Mouse (Mus musculus): ENCODE measurements around the gene Gm13279. TPM values are rescaled to one million over a fixed set of nuclear protein-coding genes. Genes with fewer than 3 reads are reported as not detected.

Gene Gm13279
- polyA plus RNA-seq, 1 experiment: not detected

Other genes with a start within 250 kb of the Gm13279 start
- not detected in 2 replicates for gene Ifna15, start 239.2 kb upstream of the Gm13279 start, polyA plus RNA-seq (2012; rRNA removed; ENCODE audit: low replicate concordance)
- not detected in 2 replicates for gene Ifna14, start 225.6 kb upstream of the Gm13279 start, polyA plus RNA-seq (2012; rRNA removed; ENCODE audit: low replicate concordance)
- not detected in 2 replicates for gene Ifna9, start 205.0 kb upstream of the Gm13279 start, polyA plus RNA-seq (2012; rRNA removed; ENCODE audit: low replicate concordance)
- not detected in 2 replicates for gene Ifna12, start 194.0 kb upstream of the Gm13279 start, polyA plus RNA-seq (2012; rRNA removed; ENCODE audit: low replicate concordance)
- not detected in 2 replicates for gene C87499, start 163.0 kb upstream of the Gm13279 start, polyA plus RNA-seq (2012; rRNA removed; ENCODE audit: low replicate concordance)
- not detected in 2 replicates for gene Ifna13, start 152.9 kb upstream of the Gm13279 start, polyA plus RNA-seq (2012; rRNA removed; ENCODE audit: low replicate concordance)
- gene Ifna16, start 120.5 kb upstream of the Gm13279 start, polyA plus RNA-seq (2012; rRNA removed; ENCODE audit: low replicate concordance): not detected in 2 replicates
- not detected in 2 replicates for gene Ifna2, start 113.5 kb upstream of the Gm13279 start, polyA plus RNA-seq (2012; rRNA removed; ENCODE audit: low replicate concordance)
- not detected in 2 replicates for gene Ifnab, start 106.0 kb upstream of the Gm13279 start, polyA plus RNA-seq (2012; rRNA removed; ENCODE audit: low replicate concordance)
- 0.43 TPM in 1 of 2 replicates, not detected in the other for gene Gm26566, start 75.6 kb upstream of the Gm13279 start, polyA plus RNA-seq (2012; rRNA removed; ENCODE audit: low replicate concordance)
- 16.8 and 23.2 TPM in 2 replicates for gene Klhl9, start 74.9 kb upstream of the Gm13279 start, polyA plus RNA-seq (2012; rRNA removed; ENCODE audit: low replicate concordance)
- gene Gm13271, start 42.5 kb upstream of the Gm13279 start, polyA plus RNA-seq (2012; rRNA removed; ENCODE audit: low replicate concordance): not detected in 2 replicates
- 0.17 and 0.27 TPM in 2 replicates for gene Gm13283, start 37.3 kb upstream of the Gm13279 start, polyA plus RNA-seq (2012; rRNA removed; ENCODE audit: low replicate concordance)
- not detected in 2 replicates for gene Gm13290, start 23.6 kb upstream of the Gm13279 start, polyA plus RNA-seq (2012; rRNA removed; ENCODE audit: low replicate concordance)
- not detected in 2 replicates for gene Gm13289, start 20.5 kb upstream of the Gm13279 start, polyA plus RNA-seq (2012; rRNA removed; ENCODE audit: low replicate concordance)
- not detected in 2 replicates for gene Gm13272, start 17.5 kb upstream of the Gm13279 start, polyA plus RNA-seq (2012; rRNA removed; ENCODE audit: low replicate concordance)
- gene Ifnz, start 15.3 kb upstream of the Gm13279 start, polyA plus RNA-seq (2012; rRNA removed; ENCODE audit: low replicate concordance): 0.07 TPM in 1 of 2 replicates, not detected in the other
- gene Gm13276, start 11.7 kb upstream of the Gm13279 start, polyA plus RNA-seq (2012; rRNA removed; ENCODE audit: low replicate concordance): not detected in 2 replicates
- gene Gm13277, start 8.8 kb upstream of the Gm13279 start, polyA plus RNA-seq (2012; rRNA removed; ENCODE audit: low replicate concordance): not detected in 2 replicates
- gene Gm13278, start 5.8 kb upstream of the Gm13279 start, polyA plus RNA-seq (2012; rRNA removed; ENCODE audit: low replicate concordance): not detected in 2 replicates
- not detected in 2 replicates for gene Gm13275, start 2.9 kb upstream of the Gm13279 start, polyA plus RNA-seq (2012; rRNA removed; ENCODE audit: low replicate concordance)
- not detected in 2 replicates for gene Gm13285, start 2.3 kb downstream of the Gm13279 start, polyA plus RNA-seq (2012; rRNA removed; ENCODE audit: low replicate concordance)
- gene Gm13287, start 5.9 kb downstream of the Gm13279 start, polyA plus RNA-seq (2012; rRNA removed; ENCODE audit: low replicate concordance): not detected in 2 replicates
- not detected in 2 replicates for gene Gm13288, start 8.1 kb downstream of the Gm13279 start, polyA plus RNA-seq (2012; rRNA removed; ENCODE audit: low replicate concordance)
- gene Ifna7, start 18.8 kb downstream of the Gm13279 start, polyA plus RNA-seq (2012; rRNA removed; ENCODE audit: low replicate concordance): not detected in 2 replicates
- gene Ifna11, start 22.6 kb downstream of the Gm13279 start, polyA plus RNA-seq (2012; rRNA removed; ENCODE audit: low replicate concordance): not detected in 2 replicates
- gene Ifna6, start 30.0 kb downstream of the Gm13279 start, polyA plus RNA-seq (2012; rRNA removed; ENCODE audit: low replicate concordance): not detected in 2 replicates
- not detected in 2 replicates for gene Ifna5, start 38.1 kb downstream of the Gm13279 start, polyA plus RNA-seq (2012; rRNA removed; ENCODE audit: low replicate concordance)
- gene Ifna4, start 44.5 kb downstream of the Gm13279 start, polyA plus RNA-seq (2012; rRNA removed; ENCODE audit: low replicate concordance): not detected in 2 replicates
- not detected in 2 replicates for gene Ifna1, start 52.7 kb downstream of the Gm13279 start, polyA plus RNA-seq (2012; rRNA removed; ENCODE audit: low replicate concordance)
- not detected in 2 replicates for gene Ifne, start 82.8 kb downstream of the Gm13279 start, polyA plus RNA-seq (2012; rRNA removed; ENCODE audit: low replicate concordance)